Mouse (Mus musculus): ENCODE measurements around the gene Ptges.

DNA sequence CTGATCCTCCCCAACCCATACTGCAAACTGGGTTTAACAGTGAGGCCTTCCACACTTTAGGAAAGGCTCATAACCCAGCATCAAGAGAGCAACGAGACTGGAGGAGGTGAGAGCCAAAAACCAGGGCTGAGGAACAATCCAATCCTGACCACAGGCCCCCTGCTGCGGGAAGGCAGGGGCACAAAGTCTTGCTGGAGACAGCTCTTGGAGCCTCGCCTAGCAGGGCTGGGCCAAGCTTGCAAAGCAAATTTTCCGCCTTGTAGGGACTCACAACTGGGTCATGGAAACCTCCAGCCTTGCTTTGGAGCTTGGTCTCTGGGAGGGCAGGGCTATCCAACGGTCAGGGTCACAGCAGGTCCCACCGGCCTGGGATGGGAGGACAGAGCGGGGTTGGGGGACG lies 58.8 kb downstream of the Ptges start:
- TF ChIP-seq CTCF (IDR thresholded peaks at IDR 0.05; ENCODE audit: low read depth) (no peak), EP300 (optimal IDR thresholded peaks at IDR 0.05) (no peak)

Data from stomach, postnatal 0 days (tissue).